Mouse (Mus musculus) kidney, adult 2 months (tissue): ENCODE measurements around the gene Phtf1. TPM values are rescaled to one million over a fixed set of nuclear protein-coding genes. Genes with fewer than 3 reads are reported as not detected.

Experiments
- DNase-seq: peaks from one replicate; pipeline ENCODE4 v3.0.0; 2021
- H3K27ac ChIP-seq: fragments of 200-500 bp; 2 replicates; pipeline ENCODE4 v1.5.1; 2012; ENCODE audit warnings: low read depth, low read length, control low read depth, inconsistent platforms; ENCODE audit not compliant: insufficient read depth
- H3K27me3 ChIP-seq: fragments of 200-500 bp; replicated peaks from 2 replicates; pipeline ENCODE4 v1.6.1; 2012; ENCODE audit warnings: mild to moderate bottlenecking, moderate library complexity, low read length, inconsistent platforms; ENCODE audit not compliant: control insufficient read depth, insufficient read depth
- H3K36me3 ChIP-seq: fragments of 200-500 bp; 2 replicates; pipeline ENCODE4 v1.6.1; 2012; ENCODE audit warnings: mild to moderate bottlenecking, moderate library complexity, low read length, inconsistent platforms; ENCODE audit not compliant: control insufficient read depth, insufficient read depth
- H3K4me1 ChIP-seq: fragments of 200-500 bp; 2 replicates; pipeline ENCODE4 v1.6.1; 2011; ENCODE audit warnings: low read length; ENCODE audit not compliant: control insufficient read depth, insufficient read depth
- H3K4me3 ChIP-seq: fragments of 200-500 bp; 2 replicates; pipeline ENCODE4 v1.5.1; 2011; ENCODE audit warnings: mild to moderate bottlenecking, low read depth, low read length, control low read depth; ENCODE audit not compliant: insufficient read depth
- CTCF ChIP-seq: fragments of 200-500 bp; conservative IDR thresholded peaks from 2 replicates; pipeline ENCODE4 v1.5.1; 2011; ENCODE audit warnings: low read depth, mild to moderate bottlenecking, control low read depth, low read length, moderate library complexity, mixed read lengths; ENCODE audit not compliant: insufficient read depth, insufficient read length
- POLR2A ChIP-seq: fragments of 200-500 bp; IDR thresholded peaks from one replicate; pipeline ENCODE4 v1.6.1; 2011; ENCODE audit warnings: low read depth, low read length, control low read depth
- WGBS: fragments of 180-500 bp; shearing (Covaris S2); methylation state at CpG from one replicate; pipeline ENCODE4 v1.1.7; 2018; 5-methylcytosine and 5-hydroxymethylcytosine counted together
- polyA plus RNA-seq: library from polyadenylated mRNA; depleted of rRNA; stranded (reverse); fragments of >200 nt; gene quantifications from 2 replicates; pipeline ENCODE4 v1.2.3, GENCODE M21; 2012; rRNA removed

The Phtf1 gene
- polyA plus RNA-seq, 1 experiment, result 4.7 TPM

DNA sequence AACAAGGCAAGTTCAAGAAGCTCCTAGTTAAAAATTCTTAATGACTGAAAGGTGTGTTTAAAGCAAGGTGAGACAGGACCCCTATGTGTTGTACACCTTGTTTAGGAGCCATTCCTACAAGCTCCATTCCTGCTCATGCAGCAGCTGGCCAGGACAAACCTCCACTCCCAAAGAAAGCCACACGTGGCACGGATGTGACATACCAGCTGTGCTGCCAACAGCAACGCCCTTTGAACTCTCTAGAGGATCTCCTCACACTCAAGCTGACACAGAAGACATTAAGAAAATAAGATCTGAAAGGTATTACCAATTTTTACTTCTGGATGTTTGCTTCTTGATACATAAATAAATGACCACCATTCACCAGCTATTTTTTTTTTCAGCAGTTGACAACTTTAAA, 59.0 kb downstream of the Phtf1 start:
- no peaks in the 10 kb centered on the region for H3K4me1 ChIP-seq
- no peaks in the 10 kb centered on the region for H3K27me3 ChIP-seq
- H3K36me3 ChIP-seq, result peaks cover 1% of the 10 kb centered on the region; the same call in 1 of the 2 replicates
- no peak overlapping the region for H3K4me3 ChIP-seq
- H3K27ac ChIP-seq, result no peak overlapping the region
- 42% methylated on average over 3 of the region's 3 CpGs for WGBS
- TF ChIP-seq CTCF (no peak), POLR2A (no peak)
- peak; percentile 61 for DNase-seq

DNA sequence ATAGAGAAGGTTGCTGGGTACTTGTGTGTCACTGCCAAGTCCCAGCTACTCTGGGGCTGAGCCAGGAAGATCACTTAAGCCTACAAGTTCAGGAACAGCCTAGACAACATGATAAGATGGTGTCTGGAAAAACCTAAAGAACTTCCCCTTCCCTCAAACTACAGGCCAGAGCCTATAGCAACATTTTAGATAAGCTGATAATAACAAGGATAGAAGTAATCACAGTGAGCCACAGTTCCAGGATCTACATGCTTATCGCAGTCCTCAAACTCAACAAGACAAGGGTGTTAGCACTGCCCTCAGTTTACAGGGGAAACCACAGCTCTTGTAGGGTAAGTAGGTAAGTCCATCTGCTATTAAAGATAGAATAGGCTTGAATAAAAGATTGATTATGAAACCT, 64.2 kb downstream of the Phtf1 start:
- no peak for DNase-seq
- Histone ChIP-seq H3K27me3 (no peaks in the 10 kb centered on the region), H3K27ac (no peak overlapping the region), H3K4me3 (no peak overlapping the region), H3K4me1 (no peaks in the 10 kb centered on the region), H3K36me3 (no peaks in the 10 kb centered on the region; the same call in 1 of the 2 replicates)
- WGBS, result 98% methylated on average over 1 of the region's 1 CpGs
- no peak for TF ChIP-seq CTCF
- TF ChIP-seq POLR2A, result no peak

DNA sequence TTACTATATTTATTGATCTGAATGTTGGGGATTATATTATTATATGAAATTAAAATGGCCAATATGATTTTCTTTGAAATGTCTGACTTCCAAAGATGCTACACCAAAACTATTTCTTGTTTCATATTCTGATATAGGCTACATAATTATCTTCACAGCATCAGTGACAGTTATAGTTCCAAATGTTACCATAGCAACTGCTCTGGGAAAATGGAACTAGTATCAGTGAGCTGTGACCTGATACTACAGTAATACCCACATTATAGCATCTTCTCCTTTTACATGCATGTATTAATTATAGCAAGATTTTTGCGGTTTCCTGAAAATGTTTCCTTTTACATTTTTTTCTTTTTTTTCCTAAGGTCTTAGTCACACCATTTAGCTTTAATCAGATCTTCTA, 64.8 kb downstream of the Phtf1 start:
- TF ChIP-seq CTCF (no peak), POLR2A (no peak)
- no peaks in the 10 kb centered on the region for H3K27me3 ChIP-seq
- H3K4me3 ChIP-seq, result no peak overlapping the region
- H3K36me3 ChIP-seq, result no peaks in the 10 kb centered on the region; the same call in 1 of the 2 replicates
- H3K27ac ChIP-seq, result no peak overlapping the region
- H3K4me1 ChIP-seq, result no peaks in the 10 kb centered on the region
- DNase-seq, result no peak
- 88% methylated on average over 1 of the region's 1 CpGs for WGBS

GRCm38 (mm10) chr3:104059001-104059622, 91.2 kb downstream of the Phtf1 start:
- no peak for DNase-seq
- WGBS, result 63% methylated on average over 6 of the region's 6 CpGs
- H3K4me3 ChIP-seq, result no peak overlapping the region
- TF ChIP-seq POLR2A, result no peak
- no peak for TF ChIP-seq CTCF
- H3K27me3 ChIP-seq, result no peaks in the 10 kb centered on the region
- H3K27ac ChIP-seq, result no peak overlapping the region
- H3K36me3 ChIP-seq, result no peaks in the 10 kb centered on the region
- H3K4me1 ChIP-seq, result no peaks in the 10 kb centered on the region

- Histone ChIP-seq H3K27ac (no peak overlapping the region), H3K4me3 (no peak overlapping the region), H3K27me3 (no peaks in the 10 kb centered on the region), H3K36me3 (no peaks in the 10 kb centered on the region), H3K4me1 (no peaks in the 10 kb centered on the region)
- no peak for DNase-seq
- TF ChIP-seq CTCF (no peak), POLR2A (no peak)
These were observed 101.5 kb downstream of the Phtf1 start for GRCm38 (mm10) chr3:104069395-104069794.

Other genes with a start within 250 kb of the Phtf1 start
- gene Olfml3, start 230.1 kb upstream of the Phtf1 start, polyA plus RNA-seq, result 30.0 and 31.7 TPM in 2 replicates
- gene Gm10964, start 228.7 kb upstream of the Phtf1 start, polyA plus RNA-seq, result not detected in 2 replicates
- gene Hipk1, start 176.5 kb upstream of the Phtf1 start, polyA plus RNA-seq, result 58.1 and 62.3 TPM in 2 replicates
- gene Dclre1b, start 158.7 kb upstream of the Phtf1 start, polyA plus RNA-seq, result 8.9 and 12.5 TPM in 2 replicates
- 13.8 and 15.7 TPM in 2 replicates for gene Ap4b1, start 158.6 kb upstream of the Phtf1 start, polyA plus RNA-seq
- 0.14 TPM in 2 replicates for gene Gm43064, start 158.5 kb upstream of the Phtf1 start, polyA plus RNA-seq
- gene Bcl2l15, start 135.5 kb upstream of the Phtf1 start, polyA plus RNA-seq, result 0.17 TPM in 1 of 2 replicates, not detected in the other
- 1.8 and 2.3 TPM in 2 replicates for gene Ptpn22, start 108.3 kb upstream of the Phtf1 start, polyA plus RNA-seq
- gene Rsbn1, start 54.0 kb upstream of the Phtf1 start, polyA plus RNA-seq, result 2.4 and 2.5 TPM in 2 replicates